Mouse (Mus musculus) ovary, postnatal 36 days (tissue): ENCODE measurements around the gene Mgme1.

Experiments
- DNase-seq: peaks from one replicate; pipeline ENCODE4 v3.0.0; 2022; ENCODE audit warnings: low spot score, mixed read lengths

Gene Mgme1

DNA sequence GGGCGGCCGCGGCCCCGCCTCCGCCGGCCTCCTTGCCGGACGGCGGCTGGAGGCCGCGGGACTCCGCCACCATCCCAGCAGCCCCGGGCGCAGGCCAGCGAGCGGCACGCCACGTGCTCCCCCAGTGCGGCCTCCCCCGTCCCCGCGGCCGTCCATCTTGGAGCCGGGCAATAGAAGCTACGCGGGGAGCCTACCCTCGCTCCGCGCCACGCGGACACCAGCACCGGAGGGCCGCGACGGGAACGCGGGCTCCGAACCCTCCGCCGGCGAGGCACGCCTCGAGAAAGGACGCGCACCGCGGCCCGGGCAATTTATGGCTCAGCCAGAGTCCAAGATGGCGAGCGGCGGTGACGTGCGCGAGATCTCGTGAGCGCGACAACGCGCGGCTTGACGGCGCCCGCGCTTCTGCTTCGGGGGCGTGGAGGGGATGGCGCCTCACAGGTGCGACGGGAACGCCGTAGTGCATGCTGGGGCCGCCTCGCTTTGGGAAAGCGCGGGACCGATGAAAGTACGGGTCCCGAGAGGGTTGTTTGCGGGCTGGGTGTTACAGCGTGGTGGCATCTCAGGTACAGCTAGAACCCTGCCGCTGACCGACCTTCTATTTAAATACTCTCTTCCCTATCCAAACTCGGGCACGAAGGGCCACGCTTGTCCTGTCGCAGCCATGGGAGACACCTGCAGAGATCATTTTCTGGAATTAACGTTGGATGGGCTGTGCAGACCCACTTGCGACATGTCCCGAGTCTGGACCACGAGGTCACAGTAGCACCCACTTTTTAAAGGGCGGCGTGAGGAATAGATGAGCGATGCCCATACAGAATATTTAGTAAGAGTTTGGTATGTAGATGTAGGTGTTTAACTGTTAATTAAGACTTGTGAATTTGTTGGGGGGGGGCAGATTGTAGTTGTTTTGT lies at the start of gene Mgme1, which contains the start of gene Snx5:
TSS of gene Mgme1 (plus strand) at position 157 of the 914 bp plus-strand sequence.
TSS of gene Snx5 (minus strand) at position 400 of the 914 bp plus-strand sequence.
- DNase-seq = peak; percentile 94

- peak; percentile 60 for DNase-seq
These were observed 46.1 kb upstream of the Mgme1 start for GRCm38 (mm10) chr2:144224351-144224750.

DNA sequence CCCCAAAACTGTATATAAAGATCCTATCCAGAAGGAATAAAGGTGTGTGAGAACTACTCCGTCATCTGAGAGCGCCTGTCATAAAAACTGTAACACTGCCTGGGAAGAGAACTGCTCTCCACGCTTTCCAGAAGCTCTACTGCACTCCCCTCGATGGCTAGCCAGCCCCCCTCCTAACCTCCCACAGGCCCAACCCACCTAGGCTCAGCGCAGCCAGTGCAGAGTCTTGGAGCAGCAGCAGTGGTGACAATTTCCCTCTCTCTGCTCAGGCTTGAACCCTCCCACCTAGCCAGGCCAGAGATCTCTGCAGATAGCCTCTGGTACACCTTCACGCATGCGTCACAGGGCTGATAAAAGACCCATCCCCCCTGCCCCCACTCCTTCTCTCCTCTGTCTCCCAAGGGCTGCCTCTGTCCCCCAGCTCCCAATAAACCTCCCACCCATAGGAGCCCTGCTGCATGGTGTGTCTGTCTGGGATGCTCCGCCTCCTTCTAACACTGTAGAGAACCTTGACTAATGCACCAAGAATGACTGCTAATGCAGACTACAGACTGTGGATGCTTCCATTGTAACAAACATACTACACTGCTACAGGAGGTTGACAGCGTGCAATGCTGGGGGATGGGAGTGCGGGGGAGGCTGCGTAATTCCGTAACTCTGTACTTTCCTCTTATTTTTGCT lies 43.4 kb upstream of the Mgme1 start:
- DNase-seq = no peak

DNA sequence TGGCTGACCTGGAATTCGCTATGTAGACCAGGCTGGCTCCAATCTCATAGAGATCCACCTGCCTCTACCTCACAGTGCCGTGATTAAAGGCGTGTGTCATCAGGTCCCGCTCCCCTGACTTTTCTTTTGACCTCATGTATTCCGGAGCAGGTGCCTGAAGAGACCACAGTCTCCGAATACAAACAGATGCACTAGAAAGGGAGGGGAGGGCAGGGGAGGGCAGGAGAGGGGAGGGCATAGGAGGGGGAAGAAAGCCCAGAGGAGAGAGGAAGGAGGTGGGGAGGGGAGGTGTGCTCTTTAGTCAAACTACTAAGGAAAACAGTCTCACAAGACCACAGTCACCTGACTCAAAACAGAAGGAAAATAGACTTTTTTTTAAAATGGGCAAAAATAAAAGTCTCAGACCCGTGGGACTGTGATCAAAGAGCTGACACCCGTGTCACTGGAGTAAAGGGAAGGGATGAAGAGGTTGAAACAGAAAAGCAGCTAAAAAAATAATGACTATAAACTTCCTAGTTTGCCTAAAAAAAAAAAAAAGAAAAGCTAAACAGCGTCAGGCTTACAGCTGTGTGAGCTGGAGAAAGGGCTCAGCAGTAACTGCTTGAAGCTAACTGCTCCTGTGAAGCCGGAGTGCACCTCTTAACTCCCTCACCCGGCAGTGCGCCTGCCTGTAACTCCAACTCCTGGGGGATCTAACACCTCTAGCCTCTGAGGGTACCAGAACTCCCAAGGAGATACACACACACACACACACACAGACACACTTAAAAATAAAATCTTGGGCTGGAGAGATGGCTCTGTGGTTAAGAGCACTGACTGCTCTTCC lies 41.7 kb upstream of the Mgme1 start:
- no peak for DNase-seq

DNA sequence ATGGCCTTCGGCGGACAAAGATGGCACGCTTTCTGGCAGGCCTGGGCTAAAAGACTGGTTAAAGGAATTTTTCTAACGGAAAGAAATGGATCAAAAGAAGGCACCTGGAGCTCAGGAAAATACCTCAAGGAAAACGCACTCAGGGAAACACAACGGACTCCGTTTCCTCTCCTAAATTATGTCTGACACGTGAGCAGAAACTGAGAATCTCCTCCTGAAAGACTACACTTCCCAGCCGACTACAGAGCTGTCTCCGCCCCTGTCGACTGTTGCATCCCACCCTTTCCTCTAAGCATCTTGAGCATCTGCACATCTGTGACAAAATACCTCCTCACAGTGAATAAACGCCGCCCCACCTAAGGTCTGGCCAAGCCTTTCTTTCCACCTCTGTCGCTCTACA lies 40.8 kb upstream of the Mgme1 start:
- no peak for DNase-seq

- no peak for DNase-seq
These were observed 40.0 kb upstream of the Mgme1 start for GRCm38 (mm10) chr2:144230498-144230897.

DNA sequence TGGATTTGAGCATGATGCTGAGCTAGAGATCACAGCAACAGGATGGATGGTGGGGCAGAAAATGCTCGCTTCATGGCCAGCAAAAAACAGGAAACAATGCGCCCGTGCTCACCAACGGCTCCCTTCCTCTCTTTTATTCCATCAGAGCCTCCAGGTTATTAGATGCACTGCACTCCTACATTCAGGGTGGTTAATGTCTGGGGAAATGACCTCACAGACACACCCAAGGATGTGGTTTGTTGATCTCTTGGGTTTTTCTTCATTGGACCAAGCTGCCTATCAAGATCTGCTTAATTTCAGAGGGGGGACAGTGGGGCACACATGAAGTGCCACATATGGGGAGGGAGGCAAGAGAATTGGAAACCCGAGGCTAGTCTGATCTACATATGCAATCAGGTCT lies 39.3 kb upstream of the Mgme1 start:
- DNase-seq = no peak

DNA sequence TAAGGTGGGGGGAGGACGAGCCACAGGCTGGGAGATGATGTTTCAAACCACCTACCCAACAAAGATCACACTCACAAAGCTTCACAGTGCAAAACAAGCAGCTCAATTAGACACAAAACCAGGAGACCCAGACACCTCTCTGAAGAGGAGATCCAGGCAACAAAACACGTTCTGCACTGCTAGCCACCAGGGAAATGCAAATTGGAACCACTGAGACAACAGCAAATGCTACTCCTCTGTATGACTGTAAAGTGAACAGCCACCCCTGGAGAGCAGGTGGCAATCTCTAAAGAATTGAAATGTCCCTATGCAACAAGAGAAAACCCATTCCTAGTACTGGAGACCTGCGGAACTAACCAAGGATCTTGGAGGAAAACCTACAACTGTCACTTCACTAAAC lies 36.9 kb upstream of the Mgme1 start:
- DNase-seq = no peak

GRCm38 (mm10) chr2:144235776-144236175 lies 34.7 kb upstream of the Mgme1 start:
- no peak for DNase-seq

DNA sequence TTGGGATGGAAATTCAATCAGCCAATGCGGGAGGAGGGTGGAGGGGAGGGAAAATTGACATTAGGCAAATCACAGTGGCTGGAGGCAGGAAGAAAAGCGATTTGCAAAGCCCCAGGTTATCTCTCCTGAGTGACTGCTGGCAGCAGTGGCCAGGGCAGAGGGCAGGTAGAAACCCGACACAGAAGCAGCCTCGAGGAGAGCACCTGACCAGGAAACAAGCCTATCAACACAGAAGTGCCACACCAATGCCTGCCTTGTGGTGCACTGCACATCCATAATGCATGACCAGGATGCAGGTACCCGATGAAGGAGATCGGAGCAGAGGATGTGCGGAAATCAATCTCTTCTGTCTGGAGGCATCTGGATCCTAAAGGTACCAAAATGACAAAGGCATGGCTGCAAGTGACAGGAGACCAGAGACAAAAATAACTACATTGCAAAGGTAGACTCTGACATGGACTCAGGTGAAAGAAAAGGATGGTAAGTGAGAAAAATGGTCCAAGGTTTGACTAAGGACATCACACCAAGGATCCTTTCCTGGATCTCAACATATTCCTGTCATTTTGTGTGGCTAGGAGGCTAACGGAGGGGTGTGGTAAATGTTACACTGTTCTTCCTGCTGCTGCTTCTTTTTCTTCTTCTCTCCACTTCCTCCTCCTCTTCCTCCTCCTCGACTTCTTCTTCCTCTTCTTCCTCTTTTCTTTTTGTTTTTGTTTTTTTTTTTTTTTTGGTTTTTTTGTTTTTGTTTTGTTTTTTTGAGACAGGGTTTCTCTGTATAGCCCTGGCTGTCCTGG lies 33.5 kb upstream of the Mgme1 start:
- DNase-seq = no peak

DNA sequence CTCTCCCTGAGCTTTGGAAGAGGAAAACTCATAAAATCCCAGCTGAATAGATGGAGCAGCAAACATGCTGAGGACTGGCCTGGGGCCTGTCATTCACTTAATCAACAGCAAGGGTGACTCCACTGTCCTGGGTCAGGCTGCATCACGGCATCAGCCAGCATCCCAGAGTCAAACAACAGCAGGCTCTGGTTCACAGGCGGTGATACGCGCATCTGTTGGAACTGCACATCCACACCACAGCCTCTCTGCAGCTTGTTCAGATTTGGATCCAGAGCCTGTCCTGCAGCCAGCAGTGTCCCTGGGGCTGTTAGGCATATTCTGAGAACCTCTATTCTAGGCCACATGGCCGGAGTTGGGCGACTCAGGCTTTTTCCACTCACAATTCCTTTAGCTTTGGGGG lies 32.1 kb upstream of the Mgme1 start:
- DNase-seq = peak; percentile 29

DNA sequence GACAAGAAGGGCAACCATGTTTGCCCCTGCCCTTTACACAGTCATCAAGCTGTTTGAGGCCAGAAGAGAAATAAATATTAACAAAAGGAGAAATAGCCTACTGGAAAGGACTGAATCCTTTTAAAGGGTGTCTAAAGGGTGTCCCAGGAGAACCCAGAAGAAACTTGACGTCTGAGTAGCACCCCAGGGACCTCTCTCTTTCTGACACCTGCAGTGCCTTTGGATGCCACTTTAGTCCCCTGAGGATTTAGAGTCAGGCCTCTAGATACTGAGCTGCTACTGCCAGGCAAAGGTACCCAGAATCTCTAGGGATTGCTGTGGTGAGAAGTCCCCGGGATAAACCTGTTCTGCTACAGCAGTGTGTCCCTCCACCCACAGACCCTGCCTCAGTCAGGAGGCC lies 31.1 kb upstream of the Mgme1 start:
- DNase-seq = no peak

DNA sequence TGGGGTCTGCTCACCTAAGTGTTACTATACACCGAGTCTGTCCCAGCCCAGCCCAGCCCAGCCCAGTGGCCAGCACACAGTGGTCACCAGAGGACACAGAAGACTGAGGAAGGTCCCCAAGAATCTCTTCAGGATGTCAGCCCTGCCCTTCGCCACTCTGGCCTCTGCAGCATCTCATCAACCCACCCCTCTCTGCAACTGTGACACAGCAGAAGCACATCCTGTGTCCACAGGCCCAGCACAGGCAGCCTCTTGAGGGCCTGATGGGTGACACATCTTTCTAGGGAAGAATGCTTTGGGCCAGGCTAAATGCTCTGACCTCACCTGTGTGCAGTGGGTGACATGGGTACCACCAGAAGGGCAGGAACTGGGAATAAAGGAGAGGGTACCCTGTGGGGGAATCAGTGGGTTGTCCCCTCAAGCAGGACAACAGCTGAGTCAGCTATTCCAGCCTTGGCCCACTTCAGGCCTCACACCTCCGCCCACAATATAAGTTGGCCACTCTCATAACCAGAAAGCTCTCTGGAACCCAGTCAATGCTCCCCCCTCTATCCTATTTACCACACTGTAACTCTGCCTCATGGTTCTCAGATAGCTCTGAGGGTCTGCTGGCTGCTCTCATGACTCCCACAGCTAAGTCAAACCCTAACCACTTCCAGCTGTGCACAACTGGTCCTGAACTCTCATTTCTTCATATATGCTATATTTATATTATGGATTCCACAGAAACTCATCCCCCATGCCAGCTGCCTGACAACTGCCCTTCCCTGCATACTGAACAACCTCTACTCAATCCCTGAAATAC lies 30.2 kb upstream of the Mgme1 start:
- DNase-seq = no peak

DNA sequence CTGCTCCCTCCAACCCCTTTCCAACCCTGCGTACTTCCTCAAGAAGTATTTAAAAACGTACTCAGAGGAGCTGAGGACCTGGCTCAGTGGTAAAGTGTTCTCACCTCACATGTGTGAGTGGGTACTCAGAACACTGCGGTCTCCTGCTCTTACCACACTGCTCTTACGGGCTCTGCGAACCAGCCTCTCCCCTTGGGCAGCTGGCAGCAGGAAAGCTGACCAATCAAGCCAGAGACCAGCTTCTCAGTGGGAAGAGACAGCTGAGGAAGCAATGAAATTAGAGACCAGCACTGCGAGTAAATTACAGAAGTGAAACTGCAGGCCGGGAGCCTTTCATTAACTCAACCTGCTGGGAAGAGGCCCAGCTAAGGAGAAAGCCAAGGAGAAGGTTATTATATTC lies 25.0 kb upstream of the Mgme1 start:
- no peak for DNase-seq

DNA sequence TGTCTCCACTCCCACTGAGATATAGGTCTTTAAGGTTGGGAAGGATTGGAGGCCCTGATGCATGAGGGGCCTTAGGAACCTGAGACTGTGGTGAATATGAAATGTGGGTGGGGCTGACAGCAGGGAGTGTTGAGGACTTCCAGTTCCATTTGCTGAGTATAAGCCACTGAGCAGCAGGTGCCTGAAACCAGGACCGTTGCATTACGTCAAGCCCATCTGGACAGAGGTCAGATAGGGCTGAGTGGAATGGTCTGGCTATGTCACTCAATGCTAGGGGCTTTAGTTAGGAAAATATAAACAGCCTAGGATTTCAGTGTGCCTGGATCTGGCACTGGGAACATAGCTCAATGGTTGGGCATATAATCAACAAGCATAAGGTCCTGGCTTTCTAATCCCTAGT lies 24.2 kb upstream of the Mgme1 start:
- no peak for DNase-seq

- no peak for DNase-seq
These were observed 23.0 kb upstream of the Mgme1 start for GRCm38 (mm10) chr2:144247337-144247978.

DNA sequence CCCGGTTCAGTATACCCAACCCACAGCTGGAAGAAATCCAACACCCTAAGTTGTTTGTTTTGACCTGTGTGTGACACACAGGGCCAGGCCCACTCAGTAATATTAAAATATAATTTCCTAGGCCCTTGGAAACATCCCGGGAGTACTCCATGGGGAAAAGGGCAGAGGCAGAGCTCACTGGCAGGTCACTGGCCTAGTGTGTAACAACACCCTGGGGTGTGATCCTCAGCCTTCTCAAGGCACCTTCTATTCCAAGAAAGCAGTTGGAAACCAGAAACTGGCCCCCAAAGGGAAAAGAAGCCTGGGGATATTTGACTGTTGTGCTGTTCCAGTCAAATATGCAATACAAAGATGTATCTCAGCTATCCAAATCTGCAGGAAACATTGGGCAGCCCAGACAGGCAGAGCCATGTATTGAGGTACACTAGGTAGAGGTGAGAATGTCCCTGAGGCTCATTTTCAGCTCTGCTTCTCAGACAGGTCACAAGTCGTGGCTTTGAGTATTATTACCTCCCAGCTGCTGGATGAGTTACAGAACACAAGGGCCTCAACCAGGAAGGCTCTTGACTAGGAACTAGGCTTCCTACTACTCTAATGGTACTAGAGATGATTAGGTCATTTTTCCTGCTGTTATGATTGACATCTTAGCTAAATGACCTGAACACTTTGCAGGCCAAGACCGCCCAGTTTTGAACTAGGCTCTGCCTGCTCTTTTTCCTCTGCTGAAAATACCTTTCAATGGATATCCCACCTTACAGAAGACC lies 21.7 kb upstream of the Mgme1 start:
- no peak for DNase-seq

- DNase-seq = no peak
These were observed 20.4 kb upstream of the Mgme1 start for GRCm38 (mm10) chr2:144250111-144250510.

DNA sequence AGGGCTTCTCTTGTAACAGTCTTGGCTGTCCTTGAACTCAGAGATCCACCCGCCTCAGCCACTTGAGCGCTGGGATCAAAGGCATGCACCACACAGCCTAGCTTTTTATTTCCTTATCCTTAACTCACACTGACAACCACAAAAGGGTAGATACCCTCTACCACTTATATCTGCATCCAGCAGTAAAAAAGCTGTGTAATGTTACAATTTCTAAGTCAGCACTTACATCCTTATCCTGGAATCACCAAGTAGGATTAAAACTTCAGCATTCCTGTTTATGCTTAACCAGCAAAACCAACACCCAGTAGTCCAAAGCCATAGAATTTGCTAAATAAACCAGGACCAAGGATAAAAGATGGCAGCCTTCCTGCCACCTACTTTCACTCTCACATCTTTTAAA lies 7.6 kb upstream of the Mgme1 start:
- DNase-seq = no peak
